Mouse (Mus musculus) CH12.LX (cell line): ENCODE measurements around the gene Tomm6.

ENCODE experiments used
- CHD1 ChIP-seq: IDR thresholded peaks from 2 replicates; pipeline ENCODE4 v1.6.1; 2012; ENCODE audit warnings: low read depth, low read length, improper control_type of control experiment, inconsistent platforms
- CTCF ChIP-seq, 2 experiments: IDR thresholded peaks in 1 of 2; conservative IDR thresholded peaks in 1 of 2; 2 replicates each; pipeline ENCODE4 v1.5.1; 2011 to 2012; ENCODE audit warnings: low read depth in 2 of 2, low read length in 2 of 2, improper control_type of control experiment in 1 of 2, inconsistent platforms in 1 of 2, mild to moderate bottlenecking in 1 of 2, moderate library complexity in 1 of 2
- ETS1 ChIP-seq: conservative IDR thresholded peaks from 2 replicates; pipeline ENCODE4 v1.6.1; 2012; ENCODE audit warnings: low read depth, mild to moderate bottlenecking, inconsistent platforms, low read length, improper control_type of control experiment, moderate library complexity
- GABPA ChIP-seq: IDR thresholded peaks from 2 replicates; pipeline ENCODE4 v1.6.1; 2012; ENCODE audit warnings: low read depth, low read length, improper control_type of control experiment, inconsistent platforms; ENCODE audit not compliant: insufficient replicate concordance
- MAX ChIP-seq: IDR thresholded peaks from 2 replicates; pipeline ENCODE4 v1.6.1; 2011; ENCODE audit warnings: low read length, improper control_type of control experiment
- MEF2A ChIP-seq: IDR thresholded peaks from 2 replicates; pipeline ENCODE4 v1.6.1; 2014; ENCODE audit warnings: low read depth, mild to moderate bottlenecking, inconsistent platforms, low read length, improper control_type of control experiment, borderline replicate concordance
- POLR2A ChIP-seq: IDR thresholded peaks from 2 replicates; pipeline ENCODE4 v1.6.1; 2011; ENCODE audit warnings: low read depth, mild to moderate bottlenecking, improper control_type of control experiment, low read length
- TBP ChIP-seq: conservative IDR thresholded peaks from 2 replicates; pipeline ENCODE4 v1.6.1; 2011; ENCODE audit warnings: low read depth, low read length, improper control_type of control experiment

DNA sequence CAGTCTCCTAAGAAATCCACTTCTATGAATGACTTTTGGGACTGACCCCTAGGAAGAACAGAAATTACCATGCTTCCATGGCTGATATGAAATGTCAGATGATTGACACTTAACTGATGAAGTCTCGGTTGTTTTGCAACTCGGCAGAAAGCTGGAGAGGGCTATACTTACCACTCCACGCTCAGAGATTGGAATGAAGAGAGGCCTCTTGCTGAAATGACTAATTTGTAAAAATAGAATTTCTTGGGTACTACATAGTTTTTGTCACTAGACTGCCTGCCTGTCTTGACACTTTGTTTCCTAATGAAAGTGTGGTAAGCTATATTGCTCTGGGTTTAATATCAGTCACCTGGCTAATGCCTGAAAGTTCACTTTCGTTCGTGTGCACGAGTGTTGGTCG, 23.7 kb downstream of the Tomm6 start:
- TF ChIP-seq CTCF (conservative IDR thresholded peaks at IDR 0.05 in 1 of 2, IDR thresholded peaks at IDR 0.05 in 1 of 2; ENCODE audit: low read depth in 2 of 2, low read length in 2 of 2): no peak
- TF ChIP-seq MEF2A: no peak
- no peak for TF ChIP-seq MAX
- no peak for TF ChIP-seq ETS1
- no peak for TF ChIP-seq POLR2A
- TF ChIP-seq GABPA: no peak
- no peak for TF ChIP-seq TBP
- no peak for TF ChIP-seq CHD1
